Mouse (Mus musculus) neural tube, embryonic 13.5 days (tissue): ENCODE results near the gene Ccnd1. TPM values are rescaled to one million over a fixed set of nuclear protein-coding genes. Genes with fewer than 3 reads are reported as not detected.
"Not testable (repeated sequence)": the region's sequence is repeated elsewhere in the genome, so short reads cannot be mapped to it uniquely, and the experiment has no call there.

Experiments used
- ATAC-seq: fragments of 200-750 bp; cut with Nextera tagmentation; 2 replicates; pipeline ENCODE4 v1.8.0; 2017; ENCODE audit warnings: low read depth, mild to moderate bottlenecking, moderate TSS enrichment, moderate library complexity
- H3K27ac ChIP-seq: fragments of 300-500 bp; sonication (generic); replicated peaks from 2 replicates; pipeline ENCODE4 v1.5.1; 2015; ENCODE audit warnings: moderate library complexity, mild to moderate bottlenecking, inconsistent platforms
- H3K27me3 ChIP-seq: fragments of 300-500 bp; sonication (generic); 2 replicates; pipeline ENCODE4 v1.6.1; 2015; ENCODE audit warnings: mild to moderate bottlenecking, inconsistent platforms
- H3K36me3 ChIP-seq: fragments of 300-500 bp; sonication (generic); 2 replicates; pipeline ENCODE4 v1.6.1; 2015; ENCODE audit warnings: mild to moderate bottlenecking, inconsistent platforms
- H3K4me1 ChIP-seq: fragments of 300-500 bp; sonication (generic); replicated peaks from 2 replicates; pipeline ENCODE4 v1.6.1; 2015; ENCODE audit warnings: inconsistent platforms
- H3K4me2 ChIP-seq: fragments of 300-500 bp; sonication (generic); 2 replicates; pipeline ENCODE4 v1.6.1; 2015; ENCODE audit warnings: inconsistent platforms, mild to moderate bottlenecking, moderate library complexity
- H3K4me3 ChIP-seq: fragments of 300-500 bp; sonication (generic); 2 replicates; pipeline ENCODE4 v1.5.1; 2015; ENCODE audit warnings: mild to moderate bottlenecking, inconsistent platforms
- H3K9ac ChIP-seq: fragments of 300-500 bp; sonication (generic); 2 replicates; pipeline ENCODE4 v1.6.1; 2015; ENCODE audit warnings: moderate library complexity, mild to moderate bottlenecking, inconsistent platforms
- H3K9me3 ChIP-seq: fragments of 300-500 bp; sonication (generic); 2 replicates; pipeline ENCODE4 v1.6.1; 2016; ENCODE audit warnings: inconsistent platforms
- WGBS: fragments of 180-500 bp; shearing (Covaris S2); methylation state at CpG from one replicate; pipeline ENCODE4 v1.1.7; 2015; 5-methylcytosine and 5-hydroxymethylcytosine counted together
- polyA plus RNA-seq: library from polyadenylated mRNA; unstranded; fragments of >200 nt; fragmentation: Nextera tagmentation; extraction: Ambion mirVana; gene quantifications from 2 replicates; pipeline ENCODE4 v1.2.1, GENCODE M21; 2015

Gene Ccnd1
- polyA plus RNA-seq, 1 experiment from 2014 or later = 31.1 TPM

DNA sequence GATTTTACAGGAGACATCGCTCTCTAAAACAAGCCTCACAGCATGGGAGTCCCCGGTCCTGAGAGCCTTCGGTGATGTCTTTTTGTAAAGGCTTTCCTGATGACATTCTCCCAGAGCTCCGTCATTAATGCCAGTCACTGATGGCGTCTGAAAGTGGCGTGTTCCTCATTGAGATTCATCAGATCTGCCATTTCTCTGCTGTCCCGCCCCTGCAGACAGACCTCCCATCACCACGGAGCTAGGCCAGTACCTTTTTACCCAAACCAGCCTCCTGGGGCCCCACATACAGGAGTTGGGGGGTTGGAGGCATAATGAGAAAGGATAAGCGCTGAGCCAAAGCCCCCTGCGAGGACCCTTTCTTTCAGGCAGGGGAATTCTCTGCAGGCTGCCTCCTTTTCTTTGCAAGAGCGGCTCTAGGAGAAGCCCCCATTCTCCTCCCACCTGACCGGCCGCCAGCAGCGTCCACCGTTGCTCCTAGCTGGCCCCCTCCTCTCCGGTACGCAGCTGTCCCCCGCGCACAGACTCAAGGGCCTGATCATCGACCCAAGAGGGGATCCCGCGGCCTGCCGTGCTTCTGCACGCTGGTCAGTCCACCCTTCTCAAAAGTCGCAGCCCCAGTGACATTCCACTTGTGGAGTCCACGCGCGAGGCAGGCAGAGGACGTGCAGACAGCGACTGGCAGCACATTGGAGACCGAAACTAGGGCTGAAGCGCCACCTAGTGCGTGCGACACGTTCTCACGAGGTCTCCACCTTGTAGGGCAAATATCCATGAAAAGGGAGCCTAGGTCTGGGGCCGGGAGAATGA, 44.2 kb downstream of the Ccnd1 start:
- peak overlapping the region; percentile 83 for H3K27ac ChIP-seq
- under 1% methylated on average over 37 of the region's 37 CpGs for WGBS
- peak overlapping the region; percentile 71 for H3K9ac ChIP-seq
- peak; percentile 76 for ATAC-seq
- peaks cover 42% of the 10 kb centered on the region for H3K4me1 ChIP-seq
- H3K27me3 ChIP-seq = peaks cover 50% of the 10 kb centered on the region
- H3K36me3 ChIP-seq = no peaks in the 10 kb centered on the region
- H3K4me2 ChIP-seq = peak overlapping the region; percentile 80
- H3K4me3 ChIP-seq = peak overlapping the region; percentile 46
- H3K9me3 ChIP-seq = no peaks in the 10 kb centered on the region

- under 1% methylated on average over 4 of the region's 4 CpGs for WGBS
- no peaks in the 10 kb centered on the region for H3K36me3 ChIP-seq
- peaks cover 42% of the 10 kb centered on the region for H3K4me1 ChIP-seq
- peak overlapping the region; percentile 46 for H3K4me3 ChIP-seq
- no peaks in the 10 kb centered on the region for H3K9me3 ChIP-seq
- H3K27ac ChIP-seq = peak overlapping the region; percentile 39; the same call in 1 of the 2 replicates
- peaks cover 51% of the 10 kb centered on the region for H3K27me3 ChIP-seq
- ATAC-seq = peak; percentile 9; the same call in 1 of the 2 replicates
- no peak overlapping the region for H3K9ac ChIP-seq
- H3K4me2 ChIP-seq = peak overlapping the region; percentile 80
Observed at GRCm38 (mm10) chr7:144894706-144895105, 45.0 kb downstream of the Ccnd1 start.

DNA sequence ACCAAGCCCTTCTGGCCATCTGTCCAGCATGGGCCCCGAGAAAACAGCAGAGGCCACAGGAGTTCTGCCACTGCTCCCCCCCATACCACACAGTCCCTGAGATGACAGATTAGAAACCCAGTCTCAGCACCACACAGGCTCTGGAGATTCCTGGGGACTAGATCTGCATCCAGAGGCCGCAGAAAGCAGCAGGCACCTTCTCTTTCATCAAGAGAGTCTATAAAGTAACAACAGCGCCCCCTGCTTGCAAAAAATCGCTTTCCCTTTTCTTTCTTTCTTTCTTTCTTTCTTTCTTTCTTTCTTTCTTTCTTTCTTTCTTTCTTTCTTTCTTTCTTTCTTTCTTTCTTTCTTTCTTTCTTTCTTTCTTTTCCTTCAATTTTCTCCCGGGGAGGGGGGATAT, 45.5 kb downstream of the Ccnd1 start:
- H3K4me1 ChIP-seq = peaks cover 42% of the 10 kb centered on the region
- 0 out of 2 replicates have a peak overlapping the region, but pooled peaks have one; percentile 80 for H3K4me2 ChIP-seq

GRCm38 (mm10) chr7:144892322-144892721, 47.4 kb downstream of the Ccnd1 start:
- Histone ChIP-seq H3K27ac (no peak overlapping the region), H3K4me3 (no peak overlapping the region), H3K36me3 (no peaks in the 10 kb centered on the region), H3K9me3 (no peaks in the 10 kb centered on the region), H3K9ac (no peak overlapping the region), H3K27me3 (peaks cover 41% of the 10 kb centered on the region), H3K4me1 (peaks cover 29% of the 10 kb centered on the region), H3K4me2 (no peak overlapping the region)
- WGBS = 62% methylated on average over 6 of the region's 6 CpGs
- ATAC-seq = no peak

More for the DNA sequence above, 45.5 kb downstream of the Ccnd1 start:
- Histone ChIP-seq H3K9ac (no peak overlapping the region), H3K36me3 (no peaks in the 10 kb centered on the region), H3K27me3 (peaks cover 51% of the 10 kb centered on the region), H3K27ac (no peak overlapping the region), H3K9me3 (no peaks in the 10 kb centered on the region), H3K4me3 (no peak overlapping the region)
- 3% methylated on average over 5 of the region's 5 CpGs for WGBS
- no peak for ATAC-seq

GRCm38 (mm10) chr7:144891863-144892262, 47.9 kb downstream of the Ccnd1 start:
- no peaks in the 10 kb centered on the region for H3K9me3 ChIP-seq
- no peak overlapping the region for H3K4me2 ChIP-seq
- no peak overlapping the region for H3K4me3 ChIP-seq
- H3K9ac ChIP-seq = no peak overlapping the region
- H3K36me3 ChIP-seq = no peaks in the 10 kb centered on the region
- no peak for ATAC-seq
- H3K27me3 ChIP-seq = peaks cover 37% of the 10 kb centered on the region
- 79% methylated on average over 2 of the region's 2 CpGs for WGBS
- H3K27ac ChIP-seq = no peak overlapping the region
- peaks cover 25% of the 10 kb centered on the region for H3K4me1 ChIP-seq

DNA sequence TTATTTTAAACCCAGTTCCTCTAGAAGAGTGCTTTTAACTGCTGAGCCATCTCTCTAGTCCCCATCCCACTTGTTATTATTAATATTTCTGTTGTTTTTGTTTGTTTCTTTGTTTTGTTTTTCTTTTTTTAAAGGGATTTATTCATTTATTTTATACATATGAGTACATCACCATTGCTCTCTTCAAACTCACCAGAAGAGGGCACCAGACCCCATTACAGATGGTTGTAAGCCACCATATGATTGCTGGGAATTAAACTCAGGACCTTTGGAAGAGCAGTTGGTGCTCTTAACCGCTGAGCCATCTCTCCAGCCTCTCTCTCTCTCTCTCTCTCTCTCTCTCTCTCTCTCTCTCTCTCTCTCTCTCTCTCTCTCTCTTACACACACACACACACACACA, 49.1 kb downstream of the Ccnd1 start:
- H3K27ac ChIP-seq, ATAC-seq, H3K4me2 ChIP-seq, H3K4me3 ChIP-seq, H3K36me3 ChIP-seq, H3K9me3 ChIP-seq, H3K9ac ChIP-seq: not testable (repeated sequence)
- H3K4me1 ChIP-seq = peaks cover 13% of the 10 kb centered on the region
- peaks cover 27% of the 10 kb centered on the region for H3K27me3 ChIP-seq
- 86% methylated on average over 1 of the region's 1 CpGs for WGBS

DNA sequence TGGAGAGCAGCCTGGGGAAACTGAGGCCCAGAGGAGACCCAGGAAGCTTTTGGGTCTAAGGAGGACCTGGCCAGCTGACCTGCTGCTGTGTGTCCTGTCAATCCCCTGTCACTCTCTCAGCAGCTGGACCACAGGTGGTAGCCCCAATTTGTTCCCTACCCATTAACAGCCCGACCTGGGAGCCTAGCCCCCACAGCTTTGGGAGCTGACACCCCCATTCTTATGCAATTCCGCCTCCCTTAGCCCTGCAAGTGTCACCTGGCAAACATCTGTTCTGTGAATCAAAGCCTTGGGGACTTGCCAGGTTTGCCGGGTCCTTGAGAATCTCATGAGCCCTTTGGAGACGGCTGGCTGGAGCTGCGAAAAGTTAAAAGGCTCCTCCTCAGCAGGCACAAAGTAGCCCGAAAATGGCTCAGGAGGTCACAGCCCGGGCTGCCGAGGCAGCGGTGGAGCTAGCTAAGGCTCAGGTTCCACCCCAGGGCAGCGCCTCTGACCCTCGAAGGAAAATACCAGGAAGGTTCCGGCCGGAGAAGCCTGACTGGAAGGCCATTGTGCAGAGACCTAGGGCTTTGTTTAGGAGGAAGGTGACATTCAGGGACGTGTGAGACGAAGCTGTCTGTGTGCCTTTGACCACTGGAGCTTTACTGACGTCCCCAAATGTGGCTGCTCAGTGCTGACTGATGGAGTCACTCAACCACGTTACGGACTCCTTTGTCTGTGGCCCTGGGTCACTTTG, 51.0 kb downstream of the Ccnd1 start:
- no peak for ATAC-seq

DNA sequence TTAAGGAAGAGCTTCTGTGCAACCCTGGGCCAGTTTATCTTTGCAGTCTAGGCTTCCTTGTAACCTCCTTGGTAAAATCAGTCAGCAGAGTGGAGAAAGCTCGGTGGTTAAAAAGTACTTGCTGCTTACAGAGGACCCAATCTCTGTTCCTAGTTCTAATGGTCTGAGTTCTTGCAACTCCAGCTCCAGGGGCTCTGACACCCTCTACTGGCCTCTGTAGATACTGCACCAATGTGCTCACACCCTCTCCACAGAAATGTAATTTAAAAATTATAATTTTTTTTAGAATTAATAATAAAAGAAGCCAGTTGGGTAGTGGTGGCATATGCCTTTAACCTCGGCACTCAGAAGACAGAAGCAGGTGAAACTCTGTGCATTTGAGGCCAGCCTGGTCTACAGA, 52.1 kb downstream of the Ccnd1 start:
- Histone ChIP-seq H3K4me1 (no peaks in the 10 kb centered on the region; the same call in 1 of the 2 replicates), H3K9me3 (no peaks in the 10 kb centered on the region), H3K27ac (no peak overlapping the region), H3K36me3 (no peaks in the 10 kb centered on the region), H3K9ac (no peak overlapping the region), H3K4me3 (no peak overlapping the region), H3K27me3 (peaks cover 18% of the 10 kb centered on the region), H3K4me2 (no peak overlapping the region)
- 89% methylated on average over 2 of the region's 2 CpGs for WGBS
- no peak for ATAC-seq

More for the DNA sequence above, 51.0 kb downstream of the Ccnd1 start:
- Histone ChIP-seq H3K4me2 (no peak overlapping the region), H3K27ac (no peak overlapping the region), H3K9ac (no peak overlapping the region), H3K4me1 (no peaks in the 10 kb centered on the region; the same call in 1 of the 2 replicates), H3K27me3 (peaks cover 21% of the 10 kb centered on the region), H3K36me3 (no peaks in the 10 kb centered on the region), H3K9me3 (no peaks in the 10 kb centered on the region), H3K4me3 (no peak overlapping the region)
- 11% methylated on average over 18 of the region's 18 CpGs for WGBS

- 48% methylated on average over 2 of the region's 2 CpGs for WGBS
- no peaks in the 10 kb centered on the region; the same call in 1 of the 2 replicates for H3K27me3 ChIP-seq
- H3K27ac ChIP-seq = no peak overlapping the region
- peak; percentile 36; the same call in 1 of the 2 replicates for ATAC-seq
- H3K4me2 ChIP-seq = no peak overlapping the region
- no peak overlapping the region for H3K9ac ChIP-seq
- H3K36me3 ChIP-seq = no peaks in the 10 kb centered on the region
- no peak overlapping the region for H3K4me3 ChIP-seq
- H3K9me3 ChIP-seq = no peaks in the 10 kb centered on the region
- H3K4me1 ChIP-seq = no peaks in the 10 kb centered on the region
Observed at GRCm38 (mm10) chr7:144883106-144883505, 56.6 kb downstream of the Ccnd1 start.

Other genes starting within 250 kb of the Ccnd1 start
- gene Ano1, start 188.0 kb downstream of the Ccnd1 start, polyA plus RNA-seq = 3.7 and 3.8 TPM in 2 replicates
- 1.1 and 1.2 TPM in 2 replicates for gene Fgf3, start 101.8 kb downstream of the Ccnd1 start, polyA plus RNA-seq
- not detected in 2 replicates for gene Fgf4, start 92.6 kb downstream of the Ccnd1 start, polyA plus RNA-seq
- 27.4 and 29.1 TPM in 2 replicates for gene Fgf15, start 43.4 kb downstream of the Ccnd1 start, polyA plus RNA-seq
- gene LTO1, start 24.8 kb downstream of the Ccnd1 start, polyA plus RNA-seq = 33.8 and 36.3 TPM in 2 replicates